Mouse (Mus musculus) midbrain, embryonic 15.5 days (tissue): Measurements from ENCODE around the gene Cptp. TPM values are rescaled to one million over a fixed set of nuclear protein-coding genes. Genes with fewer than 3 reads are reported as not detected.

Source experiments
- ATAC-seq: fragments of 200-750 bp; cut with Nextera tagmentation; replicated peaks from 2 replicates; pipeline ENCODE4 v1.8.0; 2017; ENCODE audit warnings: moderate TSS enrichment
- H3K27ac ChIP-seq: fragments of 300-500 bp; sonication (generic); 2 replicates; pipeline ENCODE4 v1.5.1; 2015; ENCODE audit warnings: mild to moderate bottlenecking, inconsistent platforms
- H3K27me3 ChIP-seq: fragments of 300-500 bp; sonication (generic); replicated peaks from 2 replicates; pipeline ENCODE4 v1.6.1; 2015; ENCODE audit warnings: inconsistent platforms
- H3K36me3 ChIP-seq: fragments of 300-500 bp; sonication (generic); replicated peaks from 2 replicates; pipeline ENCODE4 v1.6.1; 2015; ENCODE audit warnings: inconsistent platforms
- H3K4me1 ChIP-seq: fragments of 300-500 bp; sonication (generic); 2 replicates; pipeline ENCODE4 v1.6.1; 2015; ENCODE audit warnings: inconsistent platforms
- H3K4me2 ChIP-seq: fragments of 300-500 bp; sonication (generic); 2 replicates; pipeline ENCODE4 v1.6.1; 2015; ENCODE audit warnings: inconsistent platforms, mild to moderate bottlenecking, moderate library complexity
- H3K4me3 ChIP-seq: fragments of 300-500 bp; sonication (generic); 2 replicates; pipeline ENCODE4 v1.5.1; 2015; ENCODE audit warnings: mild to moderate bottlenecking, inconsistent platforms
- H3K9ac ChIP-seq: fragments of 300-500 bp; sonication (generic); 2 replicates; pipeline ENCODE4 v1.6.1; 2015; ENCODE audit warnings: mild to moderate bottlenecking, inconsistent platforms
- H3K9me3 ChIP-seq: fragments of 300-500 bp; sonication (generic); 2 replicates; pipeline ENCODE4 v1.6.1; 2016; ENCODE audit warnings: inconsistent platforms
- WGBS: fragments of 180-500 bp; shearing (Covaris S2); methylation state at CpG from one replicate; pipeline ENCODE4 v1.1.7; 2015; ENCODE audit warnings: mixed read lengths; 5-methylcytosine and 5-hydroxymethylcytosine counted together
- polyA plus RNA-seq: library from polyadenylated mRNA; unstranded; fragments of >200 nt; fragmentation: Nextera tagmentation; extraction: Ambion mirVana; gene quantifications from 2 replicates; pipeline ENCODE4 v1.2.1, GENCODE M21; 2015

Gene Cptp
- polyA plus RNA-seq, 1 experiment from 2014 or later, result 28.1 TPM

GRCm38 (mm10) chr4:155895826-155896225 lies 26.6 kb upstream of the Cptp start:
- Histone ChIP-seq H3K27me3 (no peaks in the 10 kb centered on the region), H3K36me3 (peaks cover 35% of the 10 kb centered on the region), H3K4me2 (peak overlapping the region; percentile 97), H3K4me3 (no peak overlapping the region), H3K9ac (no peak overlapping the region), H3K4me1 (peaks cover 33% of the 10 kb centered on the region), H3K9me3 (no peaks in the 10 kb centered on the region), H3K27ac (no peak overlapping the region)
- ATAC-seq, result no peak
- WGBS, result 95% methylated on average over 4 of the region's 4 CpGs

GRCm38 (mm10) chr4:155895216-155895615 lies 26.0 kb upstream of the Cptp start:
- ATAC-seq, result no peak
- peak overlapping the region; percentile 26; the same call in 1 of the 2 replicates for H3K27ac ChIP-seq

GRCm38 (mm10) chr4:155894311-155894881 lies 25.2 kb upstream of the Cptp start:
- Histone ChIP-seq H3K4me2 (peak overlapping the region; percentile 97), H3K9me3 (no peaks in the 10 kb centered on the region), H3K4me1 (peaks cover 43% of the 10 kb centered on the region), H3K4me3 (peak overlapping the region; percentile 98), H3K27ac (0 out of 2 replicates have a peak overlapping the region, but pooled peaks have one; percentile 26), H3K36me3 (peaks cover 20% of the 10 kb centered on the region), H3K27me3 (no peaks in the 10 kb centered on the region), H3K9ac (peak overlapping the region; percentile 98; the same call in 1 of the 2 replicates)
- no peak for ATAC-seq
- 40% methylated on average over 8 of the region's 8 CpGs for WGBS

More at GRCm38 (mm10) chr4:155895216-155895615, 26.0 kb upstream of the Cptp start:
- Histone ChIP-seq H3K36me3 (peaks cover 29% of the 10 kb centered on the region), H3K9ac (0 out of 2 replicates have a peak overlapping the region, but pooled peaks have one; percentile 98), H3K4me2 (peak overlapping the region; percentile 97), H3K4me1 (peaks cover 39% of the 10 kb centered on the region), H3K27me3 (no peaks in the 10 kb centered on the region), H3K4me3 (peak overlapping the region; percentile 98), H3K9me3 (no peaks in the 10 kb centered on the region)
- 27% methylated on average over 6 of the region's 6 CpGs for WGBS

- WGBS, result 62% methylated on average over 8 of the region's 8 CpGs
- peak overlapping the region; percentile 98 for H3K9ac ChIP-seq
- H3K9me3 ChIP-seq, result no peaks in the 10 kb centered on the region
- H3K4me1 ChIP-seq, result peaks cover 43% of the 10 kb centered on the region
- peaks cover 20% of the 10 kb centered on the region for H3K36me3 ChIP-seq
- no peak overlapping the region for H3K27ac ChIP-seq
- peak overlapping the region; percentile 97 for H3K4me2 ChIP-seq
- H3K4me3 ChIP-seq, result peak overlapping the region; percentile 98
- H3K27me3 ChIP-seq, result no peaks in the 10 kb centered on the region
- no peak for ATAC-seq
Measured at GRCm38 (mm10) chr4:155893212-155893690, 24.0 kb upstream of the Cptp start.

- 5% methylated on average over 37 of the region's 37 CpGs for WGBS
- Histone ChIP-seq H3K4me3 (peak overlapping the region; percentile 98), H3K36me3 (peaks cover 23% of the 10 kb centered on the region), H3K4me2 (peak overlapping the region; percentile 97), H3K27ac (peak overlapping the region; percentile 100), H3K4me1 (peaks cover 43% of the 10 kb centered on the region), H3K9me3 (no peaks in the 10 kb centered on the region), H3K27me3 (no peaks in the 10 kb centered on the region), H3K9ac (peak overlapping the region; percentile 98)
- ATAC-seq, result peak; percentile 53
Measured at GRCm38 (mm10) chr4:155892438-155893211, 23.4 kb upstream of the Cptp start.

- Histone ChIP-seq H3K27me3 (no peaks in the 10 kb centered on the region), H3K4me2 (peak overlapping the region; percentile 97), H3K27ac (peak overlapping the region; percentile 100), H3K36me3 (peaks cover 28% of the 10 kb centered on the region), H3K4me3 (peak overlapping the region; percentile 98), H3K9ac (peak overlapping the region; percentile 98), H3K9me3 (no peaks in the 10 kb centered on the region), H3K4me1 (peaks cover 43% of the 10 kb centered on the region)
- peak; percentile 93 for ATAC-seq
- WGBS, result under 1% methylated on average over 56 of the region's 56 CpGs
Measured at GRCm38 (mm10) chr4:155892017-155892416, 22.8 kb upstream of the Cptp start.

GRCm38 (mm10) chr4:155891551-155892001 lies 22.3 kb upstream of the Cptp start, which contains the start of the genes Pusl1 and Acap3:
Gene Pusl1 (minus strand): TSS chr4:155891781.
Gene Acap3 (plus strand): TSS chr4:155891822.
- Histone ChIP-seq H3K27ac (peak within 1 kb of the TSS; percentile 100), H3K36me3 (peaks cover 28% of the 10 kb centered on the region), H3K4me3 (peak within 1 kb of the TSS; percentile 98), H3K4me1 (peaks cover 43% of the 10 kb centered on the region), H3K9me3 (no peaks in the 10 kb centered on the region), H3K4me2 (peak within 1 kb of the TSS; percentile 97), H3K27me3 (no peaks in the 10 kb centered on the region), H3K9ac (peak within 1 kb of the TSS; percentile 98)
- WGBS, result under 1% methylated on average over 52 of the region's 52 CpGs
- peak; percentile 88 for ATAC-seq

GRCm38 (mm10) chr4:155891011-155891471 lies 21.8 kb upstream of the Cptp start:
- peak overlapping the region; percentile 100 for H3K27ac ChIP-seq
- WGBS, result under 1% methylated on average over 34 of the region's 34 CpGs
- H3K9ac ChIP-seq, result peak overlapping the region; percentile 72
- ATAC-seq, result no peak; the same call in 1 of the 2 replicates
- H3K36me3 ChIP-seq, result peaks cover 29% of the 10 kb centered on the region
- peak overlapping the region; percentile 97 for H3K4me2 ChIP-seq
- H3K4me3 ChIP-seq, result peak overlapping the region; percentile 98
- no peaks in the 10 kb centered on the region for H3K9me3 ChIP-seq
- no peaks in the 10 kb centered on the region for H3K27me3 ChIP-seq
- peaks cover 43% of the 10 kb centered on the region for H3K4me1 ChIP-seq

GRCm38 (mm10) chr4:155889316-155889715 lies 20.1 kb upstream of the Cptp start:
- Histone ChIP-seq H3K9me3 (no peaks in the 10 kb centered on the region), H3K9ac (no peak overlapping the region), H3K27ac (no peak overlapping the region), H3K4me2 (no peak overlapping the region), H3K36me3 (peaks cover 38% of the 10 kb centered on the region), H3K27me3 (no peaks in the 10 kb centered on the region), H3K4me1 (peaks cover 26% of the 10 kb centered on the region), H3K4me3 (no peak overlapping the region)
- ATAC-seq, result no peak
- WGBS, result 89% methylated on average over 5 of the region's 5 CpGs

- 96% methylated on average over 9 of the region's 9 CpGs for WGBS
- no peak for ATAC-seq
- H3K36me3 ChIP-seq, result peaks cover 38% of the 10 kb centered on the region
Measured at GRCm38 (mm10) chr4:155888181-155888580, 18.9 kb upstream of the Cptp start.

GRCm38 (mm10) chr4:155887674-155888073 lies 18.4 kb upstream of the Cptp start:
- Histone ChIP-seq H3K9me3 (no peaks in the 10 kb centered on the region), H3K4me1 (peaks cover 12% of the 10 kb centered on the region), H3K36me3 (peaks cover 38% of the 10 kb centered on the region), H3K4me3 (no peak overlapping the region), H3K27me3 (no peaks in the 10 kb centered on the region), H3K27ac (no peak overlapping the region), H3K4me2 (no peak overlapping the region), H3K9ac (no peak overlapping the region)
- WGBS, result 88% methylated on average over 10 of the region's 10 CpGs
- no peak for ATAC-seq

More at GRCm38 (mm10) chr4:155888181-155888580, 18.9 kb upstream of the Cptp start:
- Histone ChIP-seq H3K4me2 (no peak overlapping the region), H3K9ac (no peak overlapping the region), H3K27me3 (no peaks in the 10 kb centered on the region), H3K9me3 (no peaks in the 10 kb centered on the region), H3K27ac (no peak overlapping the region), H3K4me3 (no peak overlapping the region), H3K4me1 (peaks cover 14% of the 10 kb centered on the region)

- WGBS, result 94% methylated on average over 5 of the region's 5 CpGs
- H3K9me3 ChIP-seq, result no peaks in the 10 kb centered on the region
- no peak for ATAC-seq
- no peak overlapping the region for H3K9ac ChIP-seq
- no peak overlapping the region for H3K27ac ChIP-seq
- no peak overlapping the region for H3K4me2 ChIP-seq
- H3K4me1 ChIP-seq, result peaks cover 12% of the 10 kb centered on the region
- no peak overlapping the region for H3K4me3 ChIP-seq
- H3K36me3 ChIP-seq, result peaks cover 38% of the 10 kb centered on the region
- no peaks in the 10 kb centered on the region for H3K27me3 ChIP-seq
Measured at GRCm38 (mm10) chr4:155886330-155886729, 17.1 kb upstream of the Cptp start.
